15 mouse cellular contexts compared by ENCODE assay signal in the genomic region with DNA sequence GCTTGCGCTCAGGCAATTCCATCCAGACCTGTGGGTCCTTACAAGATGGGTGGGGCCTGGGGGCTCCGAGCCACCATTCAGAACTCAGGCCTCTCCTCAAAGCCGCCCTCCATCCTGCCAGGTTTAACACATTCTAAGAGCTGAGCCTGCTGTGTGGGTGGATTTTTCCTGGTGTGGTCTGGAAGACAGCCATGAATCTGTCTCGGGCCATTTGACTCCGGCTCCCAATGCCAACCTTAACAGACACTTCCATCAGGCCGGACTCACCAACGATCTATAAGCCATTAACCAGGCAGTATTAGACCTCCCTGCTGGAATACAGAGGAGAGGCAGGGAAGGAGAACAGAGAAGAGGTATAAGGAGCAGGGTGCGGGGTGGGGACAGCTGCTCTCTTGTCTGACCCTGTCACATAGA.
DNase-seq lines count a peak whose midpoint lies in the region; ATAC-seq and TF ChIP-seq lines count a peak whose summit lies in the region.
"Had no signal": no experiment of that assay in that cellular context is flagged by ENCODE, and none has a peak within 500 bp of the region (broad histone marks: within the 10 kb centered on the region; RNA-seq: fewer than 3 reads in every experiment).

No protein-coding gene starts in this region.

- H3K4me2 ChIP-seq in hindbrain, embryonic 15.5 days, result no peak overlapping the region
- no peak overlapping the region for H3K4me2 ChIP-seq in hindbrain, embryonic 11.5 days (replicated peaks; ENCODE audit: low read depth, low read length)
- H3K4me2 ChIP-seq: embryonic facial prominence, embryonic 13.5 days; forebrain, embryonic 13.5 days; liver, embryonic 13.5 days had no signal

- H3K27ac ChIP-seq in hindbrain, embryonic 15.5 days (replicated peaks), result no peak overlapping the region
- H3K27ac ChIP-seq in hindbrain, embryonic 11.5 days (ENCODE audit: low read depth, low read length), result no peak overlapping the region
- H3K27ac ChIP-seq: embryonic facial prominence, embryonic 13.5 days; forebrain, embryonic 13.5 days; left cerebral cortex, adult 2 months; liver, embryonic 13.5 days had no signal

- no peak overlapping the region for H3K4me3 ChIP-seq in hindbrain, embryonic 15.5 days
- no peak overlapping the region for H3K4me3 ChIP-seq in hindbrain, embryonic 11.5 days (ENCODE audit: low read depth, low read length)
- H3K4me3 ChIP-seq: embryonic facial prominence, embryonic 13.5 days; forebrain, embryonic 13.5 days; left cerebral cortex, adult 2 months; liver, embryonic 13.5 days had no signal

- peak; percentile 6 for DNase-seq in adrenal gland, postnatal 14 days
- DNase-seq in adrenal gland, postnatal 25 days, result no peak
- DNase-seq in hindbrain, embryonic 11.5 days (ENCODE audit: low spot score), result no peak
- DNase-seq in brain, embryonic 14.5 days (ENCODE audit: low read depth), result peak; percentile 38
- DNase-seq in kidney, postnatal 36 days, result peak; percentile 26 to 37
- no peak for DNase-seq in ovary, postnatal 10 days (ENCODE audit: low spot score)
- no peak for DNase-seq in spleen, postnatal 4 days (ENCODE audit: low spot score in 2 of 2)
- DNase-seq: gastrocnemius, postnatal 25 days; liver, embryonic 13.5 days; spleen, adult 18-20 months had no signal

- no peak overlapping the region for H3K9ac ChIP-seq in hindbrain, embryonic 15.5 days
- H3K9ac ChIP-seq in hindbrain, embryonic 11.5 days (ENCODE audit: low read depth, low read length), result no peak overlapping the region
- H3K9ac ChIP-seq: embryonic facial prominence, embryonic 13.5 days; forebrain, embryonic 13.5 days; liver, embryonic 13.5 days had no signal

- no peaks in the 10 kb centered on the region for H3K36me3 ChIP-seq in hindbrain, embryonic 15.5 days
- no peaks in the 10 kb centered on the region for H3K36me3 ChIP-seq in hindbrain, embryonic 11.5 days (ENCODE audit: control insufficient read depth, insufficient read depth, low read length)
- H3K36me3 ChIP-seq: embryonic facial prominence, embryonic 13.5 days; liver, embryonic 13.5 days had no signal

- TF ChIP-seq POLR2A in brain, embryonic 14.5 days (IDR thresholded peaks at IDR 0.05; ENCODE audit: borderline replicate concordance, extremely low read depth, insufficient read depth, insufficient read length, poor library complexity, severe bottlenecking), result no peak

- H3K9me3 ChIP-seq in hindbrain, embryonic 15.5 days, result no peaks in the 10 kb centered on the region
- H3K9me3 ChIP-seq in hindbrain, embryonic 11.5 days (ENCODE audit: control insufficient read depth, low read length), result no peaks in the 10 kb centered on the region
- H3K9me3 ChIP-seq: embryonic facial prominence, embryonic 13.5 days; forebrain, embryonic 13.5 days; liver, embryonic 13.5 days had no signal

- peak; percentile 54; the same call in 1 of the 2 replicates for ATAC-seq in hindbrain, embryonic 15.5 days (ENCODE audit: low FRiP score, low read depth)
- ATAC-seq in hindbrain, embryonic 11.5 days (ENCODE audit: low FRiP score), result no peak
- ATAC-seq: forebrain, embryonic 13.5 days; intestine, postnatal 0 days had no signal

- no peak for TF ChIP-seq CTCF in brain, embryonic 14.5 days (IDR thresholded peaks at IDR 0.05; ENCODE audit: borderline replicate concordance, extremely low read depth, insufficient read depth, insufficient read length)

- H3K4me1 ChIP-seq in hindbrain, embryonic 15.5 days (replicated peaks), result peaks cover 25% of the 10 kb centered on the region
- no peaks in the 10 kb centered on the region for H3K4me1 ChIP-seq in hindbrain, embryonic 11.5 days (replicated peaks; ENCODE audit: control insufficient read depth, insufficient read depth, low read length)

- 48% methylated on average over 8 of the region's 8 CpGs for WGBS in hindbrain, embryonic 15.5 days
- WGBS in hindbrain, embryonic 11.5 days, result 69% methylated on average over 8 of the region's 8 CpGs

- no peaks in the 10 kb centered on the region for H3K27me3 ChIP-seq in hindbrain, embryonic 15.5 days
- H3K27me3 ChIP-seq in hindbrain, embryonic 11.5 days (ENCODE audit: control insufficient read depth, insufficient read depth, low read length), result no peaks in the 10 kb centered on the region
- H3K27me3 ChIP-seq: forebrain, embryonic 13.5 days; liver, embryonic 13.5 days had no signal

Comparison
In these comparisons a context has a peak if more than half of its experiments do, and no peak if none do; other contexts are left out.
1. DNase-seq: peak in adrenal gland, postnatal 14 days (single experiment), brain, embryonic 14.5 days (single experiment) and kidney, postnatal 36 days (2 of 2); none in adrenal gland, postnatal 25 days (single experiment), hindbrain, embryonic 11.5 days (single experiment), ovary, postnatal 10 days (single experiment) and spleen, postnatal 4 days (0 of 2).